Mouse (Mus musculus): ENCODE measurements at regions not wholly inside any gene's neighbourhood (a gene's known extent, or its start where the extent isn't known, plus 50 kb on each side); places are given as distances from the start of the nearest gene placed in this dataset.

- no peak for TF ChIP-seq CTCF (IDR thresholded peaks at IDR 0.05; ENCODE audit: low read depth)
- TF ChIP-seq EP300 (optimal IDR thresholded peaks at IDR 0.05) = no peak
Observed at GRCm38 (mm10) chr11:20981588-20981987, 109.5 kb upstream of the Peli1 start.
